In the genomic region with DNA sequence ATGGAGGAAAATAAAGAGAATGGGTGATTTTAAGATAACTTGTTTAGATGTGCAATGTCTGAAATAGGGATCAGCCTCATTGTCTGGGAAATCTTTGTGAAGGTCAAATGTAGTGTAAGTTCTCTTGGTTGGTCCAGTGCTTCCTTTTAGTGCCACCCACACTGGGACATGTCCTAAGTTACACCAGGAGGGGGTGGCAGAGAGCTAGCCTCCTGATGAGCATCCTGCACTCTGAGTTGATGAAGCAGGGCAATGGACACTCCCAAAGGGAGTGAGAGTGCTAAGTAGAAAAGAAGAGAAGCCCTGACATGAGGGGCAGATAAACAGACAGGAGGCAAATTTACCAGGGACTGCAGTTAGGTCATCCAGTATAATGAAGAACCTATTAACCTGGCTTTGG, we compare ENCODE assay signal across 9 mouse cellular contexts. TPM values are rescaled to one million over a fixed set of nuclear protein-coding genes. Genes with fewer than 3 reads are reported as not detected.
DNase-seq lines count a peak whose midpoint lies in the region; ATAC-seq and TF ChIP-seq lines count a peak whose summit lies in the region.
"Had no signal": no experiment of that assay in that cellular context is flagged by ENCODE, and none has a peak within 500 bp of the region (broad histone marks: within the 10 kb centered on the region; RNA-seq: fewer than 3 reads in every experiment).

No protein-coding gene starts in this region.

- H3K27ac ChIP-seq in neural tube, embryonic 12.5 days = no peak overlapping the region

- no peak overlapping the region for H3K4me2 ChIP-seq in neural tube, embryonic 12.5 days (replicated peaks)

- no peaks in the 10 kb centered on the region for H3K27me3 ChIP-seq in neural tube, embryonic 12.5 days (replicated peaks)

- no peak for TF ChIP-seq POLR2A in brain, embryonic 14.5 days (IDR thresholded peaks at IDR 0.05; ENCODE audit: borderline replicate concordance, extremely low read depth, insufficient read depth, insufficient read length, poor library complexity, severe bottlenecking)

- no peaks in the 10 kb centered on the region for H3K36me3 ChIP-seq in neural tube, embryonic 12.5 days

- no peaks in the 10 kb centered on the region for H3K9me3 ChIP-seq in neural tube, embryonic 12.5 days

- H3K4me1 ChIP-seq in neural tube, embryonic 12.5 days = no peaks in the 10 kb centered on the region

- no peak overlapping the region for H3K9ac ChIP-seq in neural tube, embryonic 12.5 days

- no peak overlapping the region for H3K4me3 ChIP-seq in neural tube, embryonic 12.5 days

- peak; percentile 10 for DNase-seq in gastrocnemius, postnatal 10 days
- no peak for DNase-seq in gastrocnemius, adult 8-10 months (ENCODE audit: low spot score in 2 of 2)
- DNase-seq in 416B (ENCODE audit: low read depth) = peak; percentile 13
- DNase-seq in brain, embryonic 14.5 days (ENCODE audit: low read depth) = peak; percentile 65
- DNase-seq in forelimb bud, embryonic 11.5 days (ENCODE audit: low read depth, low spot score) = peak; percentile 2
- DNase-seq in layer of hippocampus, adult 8-10 months (ENCODE audit: low spot score in 2 of 2) = peak; percentile 2 to 5

- peak; percentile 71 for TF ChIP-seq CTCF in brain, embryonic 14.5 days (IDR thresholded peaks at IDR 0.05; ENCODE audit: borderline replicate concordance, extremely low read depth, insufficient read depth, insufficient read length)

- peak; percentile 63; the same call in 1 of the 2 replicates for ATAC-seq in neural tube, embryonic 12.5 days (ENCODE audit: low FRiP score, low read depth)
- no peak for ATAC-seq in inflammation-experienced regulatory T-cells, adult 6 months

RNA-seq across cellular contexts. Expression of a gene that starts 35.1 kb away (rescaled TPM):
- not detected for total RNA-seq in gastrocnemius, postnatal 10 days (2021)
- not detected for total RNA-seq in gastrocnemius, adult 8-10 months (2022)
- not detected in 2 replicates for polyA plus RNA-seq in brain, embryonic 14.5 days (2012; rRNA removed)
- not detected for total RNA-seq in layer of hippocampus, adult 8-10 months (2022)
- not detected in 2 replicates for polyA plus RNA-seq in neural tube, embryonic 12.5 days (2016; fragmentation: Nextera tagmentation; extraction: Ambion mirVana)
- polyA plus RNA-seq in inflammation-experienced regulatory T-cells, adult 6 months (2017; shearing (Covaris generic)) = not detected
- polyA plus RNA-seq: heart, embryonic 14.5 days had no signal

Comparison
In these comparisons a context has a peak if more than half of its experiments do, and no peak if none do; other contexts are left out.
1. DNase-seq: peak in gastrocnemius, postnatal 10 days (single experiment), 416B (single experiment), brain, embryonic 14.5 days (single experiment), forelimb bud, embryonic 11.5 days (single experiment) and layer of hippocampus, adult 8-10 months (2 of 2); none in gastrocnemius, adult 8-10 months (0 of 2).